Mouse (Mus musculus) liver, postnatal 0 days (tissue): ENCODE measurements at regions not wholly inside any gene's neighbourhood (a gene's known extent, or its start where the extent isn't known, plus 50 kb on each side); places are given as distances from the start of the nearest gene placed in this dataset.

ENCODE experiments used
- CTCF ChIP-seq: sonication (generic); IDR thresholded peaks from 2 replicates; pipeline ENCODE4 v1.5.1; 2016; ENCODE audit warnings: antibody characterized with exemption, low read depth
- EP300 ChIP-seq: IDR thresholded peaks from 2 replicates; pipeline ENCODE4 v1.6.1; 2016; ENCODE audit warnings: antibody characterized with exemption, low read depth, mild to moderate bottlenecking

- TF ChIP-seq CTCF (no peak), EP300 (no peak)
Observed at GRCm38 (mm10) chr10:21711866-21712265, 118.9 kb downstream of the 1700020N01Rik start.
